Mouse (Mus musculus): ENCODE measurements around the gene Zdhhc17. TPM values are rescaled to one million over a fixed set of nuclear protein-coding genes. Genes with fewer than 3 reads are reported as not detected.

Gene Zdhhc17
- polyA plus RNA-seq, 1 experiment from 2014 or later = 25.0 TPM

DNA sequence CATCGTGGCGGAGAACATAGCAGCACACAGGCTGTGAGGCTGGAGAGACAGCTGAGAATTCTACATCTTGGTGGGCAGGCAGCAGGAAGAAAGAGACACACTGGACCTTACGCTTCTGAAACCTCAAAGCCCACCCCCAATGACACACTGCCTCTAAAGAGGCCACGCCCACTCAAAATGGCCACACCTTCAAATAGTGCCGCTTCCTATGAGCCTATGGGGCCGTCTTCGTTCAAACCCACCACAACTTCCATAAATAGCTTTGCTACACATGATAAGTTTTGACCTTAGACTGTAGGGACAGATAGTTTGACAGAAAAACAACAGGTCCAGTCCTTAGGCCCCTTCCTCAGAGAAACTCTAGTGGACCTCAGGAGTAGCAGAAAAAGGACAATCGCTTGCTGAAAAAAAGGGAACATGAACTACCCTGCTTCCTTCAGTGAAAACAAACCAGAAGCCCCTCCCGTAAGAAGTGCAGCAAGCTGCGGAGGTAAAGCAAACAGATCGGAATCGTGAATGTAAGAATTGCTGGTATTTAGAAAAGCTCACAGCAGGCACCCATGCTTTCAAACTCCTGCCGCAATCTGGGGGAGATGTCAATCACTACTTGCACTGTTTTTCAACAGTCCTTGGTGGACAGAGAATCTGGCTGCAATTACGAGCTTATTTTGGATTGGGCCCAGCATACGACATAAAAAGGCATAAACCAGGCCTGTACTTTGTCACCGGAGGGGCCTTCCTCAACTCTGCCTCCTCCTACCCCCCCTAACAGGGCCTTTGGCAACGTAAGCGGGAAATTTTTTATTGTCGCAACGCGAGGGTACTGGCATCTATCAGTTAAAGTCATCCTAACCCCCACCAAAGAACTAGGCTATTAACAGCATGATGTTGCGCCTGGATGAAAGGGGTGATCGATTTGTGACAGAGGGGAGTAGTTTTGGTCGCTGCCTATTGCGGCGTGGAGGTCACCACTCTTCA is 91.2 kb downstream of the Zdhhc17 start:
- no peaks in the 10 kb centered on the region for H3K9me3 ChIP-seq (ENCODE audit: control insufficient read depth, low read length)
- H3K9ac ChIP-seq (ENCODE audit: low read length) = peak overlapping the region; percentile 84
- no peak for ATAC-seq (replicated peaks; ENCODE audit: low FRiP score, low TSS enrichment, low read depth)
- peaks cover 18% of the 10 kb centered on the region for H3K4me1 ChIP-seq (replicated peaks; ENCODE audit: control insufficient read depth, insufficient read depth, low read length)
- H3K36me3 ChIP-seq (ENCODE audit: control insufficient read depth, insufficient read depth, low read length) = no peaks in the 10 kb centered on the region
- 16% methylated on average over 26 of the region's 26 CpGs for WGBS
- DNase-seq (ENCODE audit: low spot score) = peak; percentile 77
- peak overlapping the region; percentile 73 for H3K4me2 ChIP-seq (ENCODE audit: low read length)
- peak overlapping the region; percentile 82 for H3K4me3 ChIP-seq (ENCODE audit: low read depth, low read length)
- no peaks in the 10 kb centered on the region for H3K27me3 ChIP-seq (replicated peaks; ENCODE audit: control insufficient read depth, insufficient read depth, low read length)
- peak overlapping the region; percentile 94 for H3K27ac ChIP-seq (ENCODE audit: low read depth)

DNA sequence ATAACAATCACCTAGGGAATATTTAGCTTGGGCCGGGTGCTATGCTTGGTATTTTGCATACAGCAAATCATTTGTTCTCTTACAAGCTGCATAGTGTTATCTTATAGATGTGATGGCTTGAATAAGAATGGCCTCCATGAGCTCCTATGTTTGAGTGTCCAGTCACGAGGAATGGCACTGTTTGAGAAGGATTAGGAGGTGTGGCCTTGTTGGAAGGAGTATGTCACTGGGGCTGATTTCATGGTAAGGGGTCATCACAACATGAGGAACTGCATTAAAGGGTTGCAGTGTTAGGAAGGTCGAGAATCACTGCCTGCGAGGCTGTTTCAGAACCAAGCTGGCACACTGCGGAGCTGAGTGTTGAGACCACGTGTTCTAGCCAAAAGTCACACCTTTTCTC is 92.4 kb downstream of the Zdhhc17 start:
- WGBS = 93% methylated on average over 6 of the region's 6 CpGs
- no peak for DNase-seq (ENCODE audit: low spot score)
- Histone ChIP-seq H3K27ac (ENCODE audit: low read depth) (no peak overlapping the region), H3K4me1 (replicated peaks; ENCODE audit: control insufficient read depth, insufficient read depth, low read length) (peaks cover 18% of the 10 kb centered on the region), H3K4me3 (ENCODE audit: low read depth, low read length) (no peak overlapping the region), H3K36me3 (ENCODE audit: control insufficient read depth, insufficient read depth, low read length) (no peaks in the 10 kb centered on the region), H3K9me3 (ENCODE audit: control insufficient read depth, low read length) (no peaks in the 10 kb centered on the region), H3K9ac (ENCODE audit: low read length) (no peak overlapping the region), H3K27me3 (replicated peaks; ENCODE audit: control insufficient read depth, insufficient read depth, low read length) (no peaks in the 10 kb centered on the region), H3K4me2 (ENCODE audit: low read length) (no peak overlapping the region)
- ATAC-seq (replicated peaks; ENCODE audit: low FRiP score, low TSS enrichment, low read depth) = no peak

DNA sequence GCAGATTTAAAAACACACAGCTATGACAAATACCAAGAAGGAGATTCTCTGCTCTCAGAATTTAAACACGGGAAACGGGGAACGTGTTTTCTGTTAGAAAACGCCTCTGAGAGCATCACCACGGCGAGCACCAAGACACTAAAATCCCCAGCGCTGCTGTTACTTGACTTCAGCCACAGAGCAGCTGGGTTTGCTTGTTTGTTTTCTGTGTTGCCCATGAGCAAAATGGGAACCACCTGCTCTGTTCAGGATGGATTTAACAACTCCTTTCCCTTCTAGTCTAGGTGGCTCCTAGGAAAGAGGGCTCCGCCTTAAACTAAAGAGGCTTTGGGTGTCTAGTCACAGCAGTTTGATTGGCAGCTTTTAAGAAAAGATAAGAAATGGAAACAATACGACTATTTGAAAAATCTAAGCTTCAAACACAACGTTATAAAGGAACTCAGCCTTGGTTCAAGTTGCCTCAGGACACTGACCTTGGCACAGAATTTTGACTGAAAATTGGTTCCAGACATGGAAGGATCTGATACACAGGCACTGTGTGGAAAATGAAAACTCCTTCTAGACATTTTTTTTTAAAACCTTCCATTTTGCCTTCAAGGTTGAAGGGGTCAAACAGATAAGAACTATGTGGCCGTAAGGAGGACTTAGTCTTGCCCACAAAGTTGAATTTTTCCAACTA is 93.1 kb downstream of the Zdhhc17 start:
- no peak for DNase-seq (ENCODE audit: low spot score)
- H3K27me3 ChIP-seq (replicated peaks; ENCODE audit: control insufficient read depth, insufficient read depth, low read length) = no peaks in the 10 kb centered on the region
- H3K36me3 ChIP-seq (ENCODE audit: control insufficient read depth, insufficient read depth, low read length) = no peaks in the 10 kb centered on the region
- H3K9me3 ChIP-seq (ENCODE audit: control insufficient read depth, low read length) = no peaks in the 10 kb centered on the region
- H3K9ac ChIP-seq (ENCODE audit: low read length) = no peak overlapping the region
- no peak overlapping the region for H3K27ac ChIP-seq (ENCODE audit: low read depth)
- H3K4me2 ChIP-seq (ENCODE audit: low read length) = no peak overlapping the region
- peaks cover 11% of the 10 kb centered on the region for H3K4me1 ChIP-seq (replicated peaks; ENCODE audit: control insufficient read depth, insufficient read depth, low read length)
- no peak for ATAC-seq (replicated peaks; ENCODE audit: low FRiP score, low TSS enrichment, low read depth)
- H3K4me3 ChIP-seq (ENCODE audit: low read depth, low read length) = no peak overlapping the region
- 77% methylated on average over 11 of the region's 11 CpGs for WGBS

DNA sequence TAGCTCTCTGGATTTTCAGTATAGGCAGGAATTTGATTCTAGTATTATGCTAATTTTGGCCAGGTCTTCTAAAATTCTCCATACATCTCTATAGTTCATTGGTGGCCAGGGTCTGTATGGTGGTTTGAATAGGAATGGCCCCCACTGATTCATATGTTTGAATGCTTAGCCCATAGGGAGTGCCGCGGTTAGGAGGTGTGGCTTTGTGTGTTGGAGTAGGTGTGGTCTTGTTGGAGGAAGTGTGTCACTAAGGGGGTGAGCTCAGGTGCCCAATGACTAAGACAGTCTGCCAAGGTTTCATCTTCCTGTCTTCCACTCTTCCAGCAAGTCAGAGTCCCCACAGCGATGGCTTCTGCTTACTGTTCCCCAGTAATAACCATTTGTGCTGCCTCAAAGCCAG is 106.1 kb downstream of the Zdhhc17 start:
- DNase-seq (ENCODE audit: low spot score) = no peak
- no peaks in the 10 kb centered on the region for H3K36me3 ChIP-seq (ENCODE audit: control insufficient read depth, insufficient read depth, low read length)
- 96% methylated on average over 3 of the region's 3 CpGs for WGBS
- ATAC-seq (replicated peaks; ENCODE audit: low FRiP score, low TSS enrichment, low read depth) = no peak
- H3K9me3 ChIP-seq (ENCODE audit: control insufficient read depth, low read length) = no peaks in the 10 kb centered on the region
- H3K27ac ChIP-seq (ENCODE audit: low read depth) = no peak overlapping the region
- no peak overlapping the region for H3K4me3 ChIP-seq (ENCODE audit: low read depth, low read length)
- H3K4me1 ChIP-seq (replicated peaks; ENCODE audit: control insufficient read depth, insufficient read depth, low read length) = peaks cover 10% of the 10 kb centered on the region; the same call in 1 of the 2 replicates
- H3K9ac ChIP-seq (ENCODE audit: low read length) = no peak overlapping the region
- no peaks in the 10 kb centered on the region for H3K27me3 ChIP-seq (replicated peaks; ENCODE audit: control insufficient read depth, insufficient read depth, low read length)
- no peak overlapping the region for H3K4me2 ChIP-seq (ENCODE audit: low read length)

DNA sequence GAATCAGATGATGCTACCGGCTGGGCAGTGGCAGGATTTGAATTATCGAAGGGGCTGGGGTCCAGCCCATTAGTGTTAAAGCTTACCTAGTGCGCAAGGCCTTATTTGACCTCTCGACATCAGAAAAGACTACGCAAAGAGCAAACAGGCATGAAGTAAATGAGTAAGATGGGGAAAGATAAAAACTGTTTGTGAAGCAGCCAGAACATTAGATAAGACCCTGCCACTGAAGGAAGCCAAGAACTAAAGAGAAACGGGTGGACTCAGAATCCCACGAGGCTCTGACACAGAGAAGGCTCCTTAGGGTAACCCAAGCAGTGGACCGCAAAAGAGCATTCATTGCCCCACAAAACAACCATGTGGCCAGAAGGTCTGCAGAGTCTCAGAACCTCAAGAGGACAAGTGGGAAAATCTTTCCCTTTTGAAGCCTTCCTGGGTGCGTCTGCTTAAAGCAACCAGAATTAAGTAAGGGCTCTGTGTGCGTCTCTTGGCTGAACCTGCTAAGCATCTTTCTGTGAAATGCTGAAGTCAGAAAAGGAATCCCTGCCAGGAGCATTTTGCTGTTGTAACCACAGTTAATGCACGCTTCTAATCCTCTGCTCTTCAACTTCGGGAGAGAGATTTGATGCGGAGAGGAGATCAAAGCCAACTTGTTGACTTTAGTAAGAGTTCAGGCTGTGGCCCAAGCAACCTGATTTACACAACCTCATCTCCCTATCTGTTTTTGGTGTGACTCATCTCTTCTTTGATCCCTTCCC is 110.0 kb downstream of the Zdhhc17 start:
- ATAC-seq (replicated peaks; ENCODE audit: low FRiP score, low TSS enrichment, low read depth) = no peak
- Histone ChIP-seq H3K36me3 (ENCODE audit: control insufficient read depth, insufficient read depth, low read length) (no peaks in the 10 kb centered on the region), H3K9ac (ENCODE audit: low read length) (no peak overlapping the region), H3K9me3 (ENCODE audit: control insufficient read depth, low read length) (no peaks in the 10 kb centered on the region), H3K4me2 (ENCODE audit: low read length) (no peak overlapping the region), H3K27me3 (replicated peaks; ENCODE audit: control insufficient read depth, insufficient read depth, low read length) (no peaks in the 10 kb centered on the region), H3K4me3 (ENCODE audit: low read depth, low read length) (no peak overlapping the region), H3K27ac (ENCODE audit: low read depth) (peak overlapping the region; percentile 38; the same call in 1 of the 2 replicates), H3K4me1 (replicated peaks; ENCODE audit: control insufficient read depth, insufficient read depth, low read length) (peaks cover 10% of the 10 kb centered on the region; the same call in 1 of the 2 replicates)
- WGBS = 35% methylated on average over 13 of the region's 13 CpGs
- DNase-seq (ENCODE audit: low spot score) = no peak

Other genes with a start within 250 kb of the Zdhhc17 start
- gene Csrp2, start 90.4 kb downstream of the Zdhhc17 start, polyA plus RNA-seq (2014; fragmentation: Nextera tagmentation; extraction: Ambion mirVana) = 266 and 283 TPM in 2 replicates
- 6.2 and 6.7 TPM in 2 replicates for gene Osbpl8, start 154.6 kb upstream of the Zdhhc17 start, polyA plus RNA-seq (2014; fragmentation: Nextera tagmentation; extraction: Ambion mirVana)